Mouse (Mus musculus) liver, adult 2 months (tissue): Measurements from ENCODE around the gene Reep3.

ENCODE experiments used
- CTCF ChIP-seq: fragments of 200-500 bp; IDR thresholded peaks from 2 replicates; pipeline ENCODE4 v1.5.1; 2011; ENCODE audit warnings: low read depth, low read length, control low read depth
- POLR2A ChIP-seq: fragments of 200-500 bp; IDR thresholded peaks from 2 replicates; pipeline ENCODE4 v1.6.1; 2011; ENCODE audit warnings: low read length, control low read depth; ENCODE audit not compliant: insufficient read depth; ENCODE audit errors: extremely low read depth

- TF ChIP-seq POLR2A (no peak), CTCF (no peak)
These were observed 10.8 kb downstream of the Reep3 start for GRCm38 (mm10) chr10:67085916-67086315.
